Comparison of ENCODE assay signal across 9 mouse cellular contexts in the genomic region with DNA sequence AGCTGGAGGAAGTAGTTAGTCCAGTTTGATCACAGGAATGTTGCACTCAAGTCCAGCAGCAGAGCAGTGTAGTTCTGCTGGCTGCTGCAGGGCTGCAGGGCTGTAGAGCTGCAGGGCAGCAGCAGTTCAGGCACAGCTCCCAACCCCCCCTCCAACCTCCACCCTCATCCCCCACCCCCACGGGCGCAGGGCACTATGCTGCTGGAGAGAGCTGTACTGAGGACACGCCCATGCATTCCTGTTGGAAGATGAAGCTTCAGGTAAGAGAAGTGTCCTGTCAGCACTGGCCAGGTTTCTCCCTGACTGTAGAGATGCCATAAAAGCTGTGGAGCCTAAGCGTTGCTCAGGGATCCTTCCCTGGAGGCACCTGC. TPM values are rescaled to one million over a fixed set of nuclear protein-coding genes. Genes with fewer than 3 reads are reported as not detected.
DNase-seq lines count a peak whose midpoint lies in the region; ATAC-seq and TF ChIP-seq lines count a peak whose summit lies in the region.
"Had no signal": no experiment of that assay in that cellular context is flagged by ENCODE, and none has a peak within 500 bp of the region (broad histone marks: within the 10 kb centered on the region; RNA-seq: fewer than 3 reads in every experiment).

No protein-coding gene starts in this region.

- in situ Hi-C loops in Patski (cut with MboI; ENCODE audit: low pct_unique_long_range_greater_than_20kb) = no loop called here

- no peaks in the 10 kb centered on the region for H3K9me3 ChIP-seq in intestine, embryonic 14.5 days (ENCODE audit: control insufficient read depth, low read length)
- no peaks in the 10 kb centered on the region for H3K9me3 ChIP-seq in liver, postnatal 0 days (ENCODE audit: low read length)
- H3K9me3 ChIP-seq: embryonic facial prominence, embryonic 15.5 days had no signal

- no peak overlapping the region for H3K4me3 ChIP-seq in intestine, embryonic 14.5 days (ENCODE audit: low read depth, low read length)
- no peak overlapping the region for H3K4me3 ChIP-seq in liver, postnatal 0 days (ENCODE audit: low read depth, low read length)
- H3K4me3 ChIP-seq: embryonic facial prominence, embryonic 15.5 days had no signal

- no peaks in the 10 kb centered on the region for H3K36me3 ChIP-seq in intestine, embryonic 14.5 days (ENCODE audit: control insufficient read depth, insufficient read depth, low read length)
- peaks cover 7% of the 10 kb centered on the region; the same call in 1 of the 2 replicates for H3K36me3 ChIP-seq in liver, postnatal 0 days (replicated peaks; ENCODE audit: insufficient read depth, low read length)
- H3K36me3 ChIP-seq: embryonic facial prominence, embryonic 15.5 days had no signal

- no peak for DNase-seq in Patski (ENCODE audit: low read depth, low spot score)
- peak; percentile 13 for DNase-seq in embryo, embryonic 10.5 days (ENCODE audit: low spot score)
- peak; percentile 65 for DNase-seq in intestine, embryonic 14.5 days (ENCODE audit: low spot score)
- no peak for DNase-seq in liver, postnatal 0 days
- DNase-seq in urinary bladder, postnatal 25 days (ENCODE audit: low spot score) = no peak
- no peak for DNase-seq in spleen, postnatal 36 days (ENCODE audit: low spot score in 2 of 2)
- no peak for DNase-seq in right cerebral cortex, postnatal 4 days
- DNase-seq in cerebellum, adult 8-10 months = no peak

- peaks cover 9% of the 10 kb centered on the region; the same call in 1 of the 2 replicates for H3K4me1 ChIP-seq in intestine, embryonic 14.5 days (replicated peaks; ENCODE audit: control insufficient read depth, insufficient read depth, low read length)
- H3K4me1 ChIP-seq in liver, postnatal 0 days (ENCODE audit: insufficient read depth) = peaks cover 24% of the 10 kb centered on the region

- no peak for TF ChIP-seq EP300 in liver, postnatal 0 days (IDR thresholded peaks at IDR 0.05; ENCODE audit: low read depth)

- 32% methylated on average over 4 of the region's 4 CpGs for WGBS in intestine, embryonic 14.5 days
- 70% methylated on average over 4 of the region's 4 CpGs for WGBS in liver, postnatal 0 days (ENCODE audit: insufficient replicate concordance)

- no peak overlapping the region for H3K27ac ChIP-seq in intestine, embryonic 14.5 days (ENCODE audit: low read depth)
- 0 out of 2 replicates have a peak overlapping the region, but pooled peaks have one; percentile 25 for H3K27ac ChIP-seq in liver, postnatal 0 days (ENCODE audit: low read depth)
- H3K27ac ChIP-seq: embryonic facial prominence, embryonic 15.5 days had no signal

- CTCF ChIA-PET in Patski (lab: Charles Lee) = interaction anchor here (0.8 to 2.0 kb wide), 4 partner anchors 10 to 17 kb away, joined by 3 to 6 read pairs (median 3); no protein-coding TSS in a partner anchor

- no peak for TF ChIP-seq CTCF in Patski (IDR thresholded peaks at IDR 0.05)
- TF ChIP-seq CTCF in liver, postnatal 0 days (IDR thresholded peaks at IDR 0.05; ENCODE audit: low read depth) = no peak

- ATAC-seq in Patski = peak; percentile 97
- peak; percentile 90 for ATAC-seq in intestine, embryonic 14.5 days (replicated peaks; ENCODE audit: low FRiP score, low TSS enrichment, low read depth)
- ATAC-seq in liver, postnatal 0 days = peak; percentile 56; the same call in 1 of the 2 replicates

- H3K9ac ChIP-seq in intestine, embryonic 14.5 days (ENCODE audit: low read length) = no peak overlapping the region
- no peak overlapping the region for H3K9ac ChIP-seq in liver, postnatal 0 days (replicated peaks)
- H3K9ac ChIP-seq: embryonic facial prominence, embryonic 15.5 days had no signal

- POLR2A ChIA-PET in Patski (lab: Charles Lee) = interaction anchor here (0.6 to 1.7 kb wide), 3 partner anchors 18 to 23 kb away, joined by 3 to 9 read pairs (median 3); no protein-coding TSS in a partner anchor

- no peak overlapping the region for H3K4me2 ChIP-seq in intestine, embryonic 14.5 days (ENCODE audit: low read length)
- H3K4me2 ChIP-seq in liver, postnatal 0 days (ENCODE audit: low read depth, low read length) = peak overlapping the region; percentile 41
- H3K4me2 ChIP-seq: embryonic facial prominence, embryonic 15.5 days had no signal

- no peaks in the 10 kb centered on the region for H3K27me3 ChIP-seq in Patski
- H3K27me3 ChIP-seq in intestine, embryonic 14.5 days (replicated peaks; ENCODE audit: control insufficient read depth, insufficient read depth, low read length) = no peaks in the 10 kb centered on the region
- H3K27me3 ChIP-seq in liver, postnatal 0 days (ENCODE audit: insufficient read depth, low read length) = no peaks in the 10 kb centered on the region
- H3K27me3 ChIP-seq: embryonic facial prominence, embryonic 15.5 days had no signal

RNA-seq across cellular contexts. Expression of a gene that starts 48.2 kb away (rescaled TPM):
- 78.7 TPM for polyA plus RNA-seq in Patski (2021)
- 26.6 and 30.8 TPM in 2 replicates for polyA plus RNA-seq in intestine, embryonic 14.5 days (2014; fragmentation: Nextera tagmentation; extraction: Ambion mirVana)
- polyA plus RNA-seq in liver, postnatal 0 days (2015; fragmentation: Nextera tagmentation; extraction: Ambion mirVana) = 36.4 and 40.5 TPM in 2 replicates

Comparison
In these comparisons a context has a peak if more than half of its experiments do, and no peak if none do; other contexts are left out.
1. DNase-seq: peak in embryo, embryonic 10.5 days (single experiment) and intestine, embryonic 14.5 days (single experiment); none in Patski (single experiment), liver, postnatal 0 days (single experiment), urinary bladder, postnatal 25 days (single experiment), spleen, postnatal 36 days (0 of 2), right cerebral cortex, postnatal 4 days (single experiment) and cerebellum, adult 8-10 months (single experiment).
2. Peak in every context shown above with its lines, with median percentiles within 50 percentile points of each other: ATAC-seq.